Mouse (Mus musculus) granulocyte monocyte progenitor cell, adult 5-6 weeks (primary cell): Measurements from ENCODE around the gene Dmrta2. TPM values are rescaled to one million over a fixed set of nuclear protein-coding genes. Genes with fewer than 3 reads are reported as not detected.
A peak's percentile ranks its signal among the peaks of the same experiment; 100 is the strongest.

Source experiments
- ATAC-seq: replicated peaks from 2 replicates; pipeline ENCODE4 v1.8.0; 2016; ENCODE audit warnings: mild to moderate bottlenecking, moderate TSS enrichment, inconsistent platforms; ENCODE audit not compliant: poor library complexity, severe bottlenecking
- total RNA-seq, 2 experiments: library from RNA; stranded (forward) in 1 of 2; stranded (reverse) in 1 of 2; fragments of 200-712, 200-1000 nt in 1 of 2; fragments of >200 nt in 1 of 2; fragmentation: Nextera tagmentation in 1 of 2; gene quantifications; 2 replicates each; pipeline ENCODE4 v1.2.3; 2014 to 2017

Gene Dmrta2
- total RNA-seq, 2 experiments from 2014 or later = not detected

DNA sequence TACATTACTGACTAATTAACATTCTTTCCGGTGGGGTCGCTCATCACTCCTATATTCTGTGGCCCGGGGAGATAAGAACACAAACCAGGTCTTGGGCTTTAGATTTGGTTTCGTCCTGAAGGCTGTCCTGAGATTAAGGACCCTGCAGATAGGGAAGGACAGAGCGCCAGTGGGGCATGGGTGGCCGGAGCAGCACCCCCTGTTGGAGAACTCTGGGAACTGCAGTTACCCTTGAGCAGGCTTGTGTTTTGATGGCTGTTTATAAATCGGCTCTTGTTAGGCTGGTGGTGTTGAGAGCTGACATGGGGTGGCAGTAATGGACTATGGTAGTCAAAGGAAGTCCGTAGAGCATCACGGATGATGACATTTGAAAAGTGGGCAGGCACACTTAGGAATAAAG, 41.3 kb downstream of the Dmrta2 start:
- 0 out of 2 replicates have a peak, but pooled peaks have one; percentile 12 for ATAC-seq

DNA sequence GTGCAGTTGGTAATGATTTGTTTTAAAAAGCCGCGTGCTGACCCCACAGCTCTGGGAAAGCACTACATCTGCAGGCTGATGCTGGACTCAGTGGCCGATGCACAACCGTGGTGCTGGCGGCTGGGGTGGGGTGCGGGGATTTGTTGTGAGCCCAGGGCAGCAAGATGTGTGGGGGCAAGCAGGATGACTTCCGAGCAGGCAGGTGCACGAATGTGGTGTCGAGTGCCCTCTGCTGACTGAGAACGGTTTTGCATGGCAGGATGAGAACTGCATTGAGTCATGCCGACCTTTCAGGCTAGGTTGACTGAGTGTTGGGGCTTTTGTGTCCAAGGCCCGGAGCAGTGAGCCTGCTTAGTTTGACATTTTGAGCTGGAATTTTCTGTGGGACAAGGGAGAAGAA, 42.4 kb downstream of the Dmrta2 start:
- ATAC-seq = peak; percentile 84

DNA sequence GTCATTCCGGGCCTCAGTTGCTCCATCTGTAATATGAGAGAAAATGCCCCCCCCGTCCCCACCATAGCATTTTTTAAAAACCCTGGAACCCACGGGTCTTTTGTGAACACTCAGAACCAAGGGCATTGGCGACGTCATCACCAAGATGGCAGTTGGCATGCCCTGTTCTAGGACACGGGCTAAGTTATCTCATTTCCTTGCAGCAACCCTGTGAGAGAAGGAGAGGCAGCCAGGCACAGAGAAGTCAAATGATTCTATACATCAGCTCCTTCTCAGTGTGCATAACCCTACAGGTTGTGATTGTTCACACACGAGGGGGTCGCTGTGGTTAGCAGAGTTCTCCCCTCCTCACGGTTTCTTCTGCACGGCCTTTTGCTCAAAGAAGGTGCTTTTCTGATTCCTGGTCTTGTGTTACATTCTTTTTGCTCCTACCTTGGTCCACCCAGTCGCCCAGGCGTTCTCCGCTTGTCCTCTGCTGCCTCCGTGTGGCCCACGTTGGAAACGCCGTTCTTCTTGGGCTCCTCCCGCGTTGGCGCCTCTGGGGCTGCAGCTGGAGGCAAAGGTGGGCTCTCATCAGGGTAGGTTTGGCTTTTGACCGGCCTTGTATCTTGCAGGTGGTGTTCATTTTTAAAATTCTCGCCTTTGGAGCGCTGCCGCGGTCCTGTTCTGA, 44.2 kb downstream of the Dmrta2 start:
- ATAC-seq = peak; percentile 86

DNA sequence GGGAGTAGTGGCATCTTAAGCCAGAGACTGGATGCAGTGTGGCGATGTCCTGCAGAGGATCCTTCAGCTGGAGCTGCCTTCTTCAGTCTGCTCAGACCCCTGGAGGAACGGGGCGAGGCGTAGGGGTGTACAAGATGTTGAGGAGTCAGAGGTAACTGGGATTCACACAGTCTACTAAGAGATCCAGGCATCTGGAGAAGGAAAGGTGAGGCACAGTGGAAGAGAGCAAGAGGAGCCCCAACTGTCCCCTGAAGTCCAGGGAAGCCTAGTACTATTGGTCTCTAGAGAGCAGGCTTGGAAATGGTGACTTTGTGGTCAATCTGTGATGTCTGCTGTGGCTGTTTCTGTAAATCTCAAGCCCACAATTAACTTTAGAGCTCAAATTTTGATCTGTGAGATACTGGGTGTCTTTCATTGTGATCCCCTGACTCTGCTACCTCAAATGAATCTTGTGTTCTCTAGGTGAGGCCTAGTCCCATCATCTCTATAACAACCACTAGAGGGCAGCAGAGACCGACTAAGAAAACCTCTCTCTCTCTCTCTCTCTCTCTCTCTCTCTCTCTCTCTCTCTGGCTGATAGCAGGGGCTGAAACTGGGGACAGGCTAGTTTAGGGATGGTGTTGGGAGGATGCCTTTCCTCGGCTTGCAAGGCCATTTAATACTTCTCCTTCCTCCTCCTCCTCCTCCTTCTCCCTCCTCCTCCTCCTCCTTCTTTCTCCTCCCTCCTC, 50.8 kb downstream of the Dmrta2 start:
- ATAC-seq = peak; percentile 58

DNA sequence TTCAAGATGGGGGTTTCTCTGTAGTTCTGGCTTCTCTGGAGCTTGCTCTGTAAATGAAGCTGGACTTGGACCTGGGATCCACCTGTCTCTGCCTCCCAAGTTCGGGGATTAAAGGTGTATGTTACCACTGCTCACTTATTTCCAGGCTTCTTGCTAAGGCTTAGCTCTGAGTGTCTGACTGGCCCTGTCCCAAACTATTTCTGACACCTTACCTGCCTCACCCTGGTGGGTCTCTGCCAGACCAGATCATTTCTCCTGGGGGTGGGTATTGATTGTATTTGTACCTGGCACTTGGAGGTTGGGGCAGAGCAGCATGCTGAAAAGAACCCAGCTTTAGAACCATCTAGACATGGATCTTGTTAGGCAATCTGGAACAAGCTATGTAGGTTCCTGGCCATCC, 51.6 kb downstream of the Dmrta2 start:
- ATAC-seq = no peak
